Mouse (Mus musculus): ENCODE results near the gene Frmd8.

The Frmd8 gene

GRCm38 (mm10) chr19:5804371-5804899 is 70.6 kb downstream of the Frmd8 start:
- no peak for DNase-seq

- no peak for DNase-seq
Observed at GRCm38 (mm10) chr19:5803881-5804279, 71.2 kb downstream of the Frmd8 start.

- DNase-seq, result peak; percentile 99
Observed at GRCm38 (mm10) chr19:5803041-5803880, 71.8 kb downstream of the Frmd8 start.

GRCm38 (mm10) chr19:5802787-5803040 is 72.4 kb downstream of the Frmd8 start:
- no peak for DNase-seq

GRCm38 (mm10) chr19:5802011-5802786 is 72.9 kb downstream of the Frmd8 start:
- DNase-seq, result peak; percentile 98

GRCm38 (mm10) chr19:5801432-5801964 is 73.6 kb downstream of the Frmd8 start:
- DNase-seq, result peak; percentile 6

- DNase-seq, result peak; percentile 44
Observed at GRCm38 (mm10) chr19:5800632-5801431, 74.2 kb downstream of the Frmd8 start.

GRCm38 (mm10) chr19:5800350-5800631 is 74.8 kb downstream of the Frmd8 start:
- no peak for DNase-seq
